Mouse (Mus musculus) right cerebral cortex, postnatal 10 days (tissue): ENCODE data around the gene Elmod3.

ENCODE experiments used
- DNase-seq, 2 experiments: peaks; one replicate each; pipeline ENCODE4 v3.0.0; 2021; ENCODE audit warnings: low spot score in 2 of 2

Elmod3 gene

DNA sequence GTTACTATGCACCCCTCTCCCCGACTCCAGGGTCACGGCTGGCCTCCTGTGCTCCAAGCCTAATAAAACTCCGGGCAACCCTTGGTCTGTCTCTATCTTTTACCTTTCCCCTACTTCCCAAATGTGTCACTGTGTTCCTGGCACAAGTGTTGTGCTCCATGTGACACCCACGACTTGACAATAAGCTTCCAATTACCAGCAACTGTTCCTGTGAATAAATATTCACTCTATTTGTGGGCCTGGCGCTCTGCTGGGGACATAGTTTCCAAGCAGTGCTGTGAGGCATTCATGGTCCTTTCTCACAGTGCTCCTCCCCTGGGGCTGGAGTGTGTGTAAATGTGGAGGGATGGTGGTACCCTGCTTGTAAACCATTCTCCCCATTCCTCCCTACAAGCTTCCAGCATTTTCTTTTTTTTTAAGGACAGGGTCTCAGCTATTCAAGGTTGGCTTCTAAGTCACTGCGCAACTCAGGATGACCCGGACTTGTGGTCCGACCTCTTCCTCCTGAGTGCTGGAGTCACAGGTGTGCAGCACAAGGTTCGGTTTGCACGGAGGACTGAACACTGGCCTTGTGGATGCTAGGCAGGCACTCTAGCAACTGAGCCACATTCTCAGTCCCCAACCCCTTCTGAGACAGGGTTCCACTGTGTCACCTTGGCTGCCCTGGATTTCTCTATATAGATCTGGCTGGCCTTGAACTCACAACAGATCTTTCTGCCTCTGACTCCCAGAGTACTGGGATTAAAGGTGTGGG is 27.4 kb downstream of the Elmod3 start:
- DNase-seq: no peak

DNA sequence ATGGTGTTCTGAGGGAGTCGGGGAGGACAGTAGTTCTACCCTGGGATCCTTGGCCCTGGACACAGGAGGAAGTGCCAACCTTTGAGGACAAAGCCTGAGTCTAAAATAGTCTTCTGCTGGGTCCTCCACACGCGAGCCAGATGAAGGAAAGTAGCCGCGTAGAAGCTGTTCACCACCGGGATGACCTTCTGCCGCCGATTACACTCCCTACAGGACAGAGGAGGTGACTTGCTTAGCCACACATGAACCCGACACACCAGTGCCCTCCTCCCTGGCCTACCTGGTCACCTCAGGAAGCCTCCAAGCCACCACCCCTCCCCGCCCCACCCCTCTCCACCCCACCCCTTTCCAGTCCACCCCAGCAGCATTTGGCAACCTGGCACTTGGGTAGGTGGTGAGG is 29.5 kb downstream of the Elmod3 start:
- DNase-seq: no peak

DNA sequence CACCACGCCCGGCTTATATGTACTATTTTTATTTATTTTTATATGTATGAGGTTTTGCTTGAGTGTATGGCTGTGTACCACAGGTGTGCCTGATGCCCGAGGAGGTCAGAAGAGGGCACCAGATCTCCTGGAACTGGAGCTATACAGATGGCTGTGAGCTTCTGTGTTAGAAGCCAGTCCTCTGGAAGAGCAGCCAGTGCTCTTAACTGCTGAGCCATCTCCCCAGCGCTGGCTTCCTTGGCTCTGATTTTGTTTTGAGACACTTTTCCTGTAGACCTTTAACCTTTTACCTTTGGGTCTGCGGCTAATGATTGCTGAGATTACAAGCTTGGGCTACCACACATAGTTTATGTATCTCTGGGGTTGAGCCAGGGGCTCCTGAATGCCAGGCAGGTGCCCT is 30.7 kb downstream of the Elmod3 start:
- DNase-seq: no peak

DNA sequence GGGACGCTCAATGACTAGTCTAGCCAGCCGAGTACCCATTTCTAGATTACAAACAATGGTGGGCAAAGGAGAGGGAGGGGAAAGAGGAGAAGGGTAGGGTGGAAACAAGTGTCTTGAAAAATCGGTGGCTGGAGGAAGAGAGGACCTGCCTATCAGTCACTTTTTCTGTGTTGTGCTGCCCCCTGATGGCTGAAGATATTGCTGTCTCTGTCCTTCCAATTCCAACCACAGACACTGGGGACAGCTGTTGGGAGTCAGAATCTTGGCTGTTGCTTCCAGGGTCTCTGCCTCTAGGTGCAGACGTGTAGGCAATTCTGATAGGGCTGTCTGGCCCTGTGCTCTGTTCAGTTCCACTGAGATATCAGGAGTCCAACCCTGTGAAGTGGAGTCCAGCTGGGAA is 32.2 kb downstream of the Elmod3 start:
- DNase-seq: peak; percentile 90 to 93

DNA sequence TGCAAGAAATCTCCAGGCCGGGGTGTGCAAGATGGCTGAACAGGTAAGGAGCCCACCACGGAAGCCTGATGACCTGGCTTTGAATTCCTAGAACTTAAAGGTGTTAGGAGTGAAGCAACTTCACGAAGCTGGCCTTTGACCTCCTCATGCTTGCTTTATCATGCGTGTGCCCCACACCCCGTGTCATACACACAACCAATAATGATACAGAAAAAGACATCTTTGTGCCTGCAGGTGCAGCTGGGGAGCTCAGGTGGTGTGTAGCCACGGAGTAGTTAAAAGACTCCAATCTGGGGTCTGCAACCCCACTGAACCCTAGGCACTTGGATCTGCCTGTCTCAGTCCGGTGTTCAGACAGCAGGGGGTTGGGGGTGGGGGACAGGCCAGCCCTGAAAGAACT is 32.7 kb downstream of the Elmod3 start:
- no peak for DNase-seq

DNA sequence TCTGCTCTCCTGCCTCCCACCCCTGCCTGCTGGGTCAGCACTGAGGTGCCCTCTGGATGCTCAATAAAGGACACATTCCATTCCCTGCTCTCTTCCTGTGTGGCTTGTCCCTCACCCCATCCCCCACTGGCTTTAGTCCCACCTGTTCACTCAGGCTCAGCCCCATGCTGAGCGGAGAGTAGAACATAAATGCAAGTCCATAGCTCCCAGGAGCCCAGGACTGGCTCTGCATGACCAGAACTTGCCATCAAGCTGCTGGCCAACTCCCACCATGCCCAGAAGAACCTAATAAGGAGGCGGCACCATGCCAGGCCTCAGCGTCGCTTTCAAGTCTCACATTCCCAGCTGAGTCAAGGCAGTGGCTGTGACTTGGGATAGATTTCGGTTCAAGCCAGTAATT is 35.3 kb downstream of the Elmod3 start:
- DNase-seq: no peak

DNA sequence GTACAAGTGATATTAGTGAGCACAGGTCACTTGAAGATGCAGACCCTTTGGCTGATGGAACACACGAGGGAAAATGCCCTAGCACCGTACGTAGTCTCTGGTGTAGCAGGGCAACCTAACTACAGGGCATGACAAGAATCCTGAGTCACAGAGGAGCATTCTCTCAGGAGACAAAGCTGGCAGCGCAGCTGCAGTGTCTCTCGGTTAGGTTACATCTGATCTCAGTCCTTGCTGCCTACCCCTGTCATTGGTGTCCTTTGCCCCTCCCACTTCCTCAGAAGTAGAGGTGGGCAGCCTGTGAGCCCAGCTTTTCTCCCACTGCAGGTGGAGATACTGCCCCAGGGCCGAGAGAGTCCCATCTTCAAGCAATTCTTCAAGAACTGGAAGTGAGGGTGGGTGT is 35.7 kb downstream of the Elmod3 start:
- no peak for DNase-seq

DNA sequence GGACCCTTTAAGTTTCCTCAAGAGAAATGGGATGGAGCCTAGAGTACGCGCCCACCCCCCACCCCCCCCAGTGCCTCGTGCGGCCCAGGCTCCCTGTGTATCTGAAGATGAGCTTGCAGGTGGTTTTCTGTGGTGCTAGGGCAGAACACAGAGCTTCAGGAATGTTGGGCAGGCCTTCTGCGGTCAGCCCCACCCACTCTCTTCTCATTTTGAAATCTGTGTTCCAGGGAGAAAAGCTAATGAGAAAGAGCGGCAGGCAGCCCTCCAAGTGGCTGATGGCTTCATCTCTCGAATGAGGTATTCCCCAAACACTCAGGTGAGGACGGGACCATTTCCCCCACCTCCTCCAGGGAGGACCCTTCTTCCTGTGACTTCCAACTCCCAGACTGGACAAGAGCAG is 37.4 kb downstream of the Elmod3 start:
- DNase-seq: no peak

DNA sequence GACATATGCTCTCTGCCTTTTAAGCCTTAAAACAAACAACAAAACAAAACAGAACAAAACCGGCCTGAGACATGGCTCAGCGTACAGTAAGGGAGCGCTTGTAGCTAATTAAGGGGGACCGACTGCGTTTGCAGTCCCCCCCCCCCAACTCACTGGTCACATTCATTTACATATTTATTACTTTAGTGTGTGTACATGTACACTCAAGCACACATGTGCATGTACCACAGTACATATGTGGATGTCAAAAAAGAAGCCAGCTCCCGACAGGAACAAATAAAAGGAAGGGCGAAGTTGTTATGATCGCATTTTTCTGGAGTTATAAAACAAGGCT is 45.2 kb downstream of the Elmod3 start:
- DNase-seq: no peak

DNA sequence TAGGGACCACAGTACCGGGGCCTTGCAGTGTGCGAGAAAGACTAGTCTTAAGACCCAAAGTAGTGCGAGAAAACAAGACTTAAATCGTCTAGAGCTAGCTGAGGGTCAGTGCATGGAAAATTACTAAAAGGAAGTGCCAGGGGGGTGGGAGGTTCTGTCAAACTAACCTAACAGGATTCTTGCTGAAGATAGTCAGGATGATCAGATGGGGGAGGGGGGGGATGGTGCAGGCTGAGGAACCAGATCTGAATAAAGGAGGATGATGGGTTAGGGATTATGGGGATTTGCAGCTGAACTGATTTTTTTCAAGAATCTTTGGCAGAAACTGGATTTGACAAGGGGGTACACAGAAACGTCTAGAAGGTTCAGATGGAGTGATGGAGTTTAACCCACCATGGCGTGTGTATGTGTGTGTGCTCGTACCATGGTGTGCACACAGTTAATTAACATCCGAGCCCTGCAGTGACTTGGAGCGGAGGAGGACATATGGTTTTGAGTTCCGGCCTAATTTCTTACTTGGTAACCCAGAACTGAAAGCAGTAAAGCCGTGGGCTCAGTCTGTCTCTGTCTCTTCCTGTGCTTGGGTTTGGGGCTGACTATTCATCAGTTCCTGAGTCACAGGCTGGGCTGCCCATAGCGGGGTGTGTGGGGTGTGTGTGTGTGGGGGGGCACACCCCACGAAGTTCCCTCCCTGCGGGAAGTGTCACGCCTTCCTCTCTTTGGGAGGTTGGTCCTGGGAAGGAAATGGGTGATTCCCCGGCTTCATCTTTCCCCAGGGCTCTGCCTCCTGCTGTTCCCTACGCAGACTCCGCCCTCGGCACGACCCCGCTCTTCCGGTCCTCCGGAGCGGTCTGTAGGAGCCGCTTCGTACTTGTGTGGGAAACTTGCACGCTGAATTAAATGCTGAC is 45.8 kb downstream of the Elmod3 start:
- DNase-seq: peak in 1 of 2 experiments; percentile 63

DNA sequence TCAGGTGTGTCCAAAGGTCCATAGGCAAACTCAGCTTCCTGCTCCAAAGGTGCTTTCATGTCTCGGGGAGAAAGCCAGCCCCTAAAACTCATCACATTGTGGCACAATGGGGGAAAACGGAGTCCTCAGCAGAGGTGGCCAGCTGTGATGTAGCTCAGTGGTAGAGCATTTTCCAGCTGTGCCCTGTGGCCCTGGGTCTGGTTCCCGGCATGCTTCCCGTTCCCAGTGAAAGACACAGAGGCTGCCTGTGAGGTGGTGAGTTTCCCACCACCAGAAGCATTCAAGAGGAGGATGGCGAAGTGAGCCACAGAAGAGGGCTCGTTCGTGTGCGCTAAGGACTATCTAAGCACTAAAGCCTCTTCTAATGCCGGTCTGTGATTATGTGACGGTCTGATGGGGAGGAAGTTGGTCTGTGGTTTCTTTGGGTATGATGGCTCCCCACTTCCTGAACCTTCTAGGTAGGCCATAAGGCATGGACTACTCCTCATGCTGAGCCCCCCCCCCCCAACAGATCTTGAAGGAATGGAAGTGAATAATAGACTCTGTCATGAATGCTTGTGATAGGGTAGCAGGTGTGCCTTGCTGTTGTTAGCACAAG is 47.6 kb downstream of the Elmod3 start:
- DNase-seq: no peak

DNA sequence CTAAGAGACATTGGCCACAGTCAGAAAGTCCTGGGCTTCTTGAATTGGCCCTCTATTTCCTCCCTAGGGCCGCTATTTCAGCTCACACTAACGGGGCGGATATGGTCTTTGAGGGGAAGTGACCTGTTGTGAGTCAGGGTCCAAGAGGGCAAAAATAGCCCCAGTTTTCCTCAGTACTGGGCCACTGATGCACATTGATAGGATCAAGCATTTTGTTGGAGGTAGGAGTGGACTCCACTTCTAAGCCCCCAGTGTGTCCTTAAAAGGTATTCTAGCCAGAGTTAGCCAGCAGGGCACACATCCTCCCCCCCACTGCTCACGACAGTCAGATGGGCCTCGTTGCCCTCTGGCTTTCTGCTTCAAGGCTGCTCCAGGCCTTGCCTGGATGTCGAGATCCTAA is 48.2 kb downstream of the Elmod3 start:
- DNase-seq: no peak

DNA sequence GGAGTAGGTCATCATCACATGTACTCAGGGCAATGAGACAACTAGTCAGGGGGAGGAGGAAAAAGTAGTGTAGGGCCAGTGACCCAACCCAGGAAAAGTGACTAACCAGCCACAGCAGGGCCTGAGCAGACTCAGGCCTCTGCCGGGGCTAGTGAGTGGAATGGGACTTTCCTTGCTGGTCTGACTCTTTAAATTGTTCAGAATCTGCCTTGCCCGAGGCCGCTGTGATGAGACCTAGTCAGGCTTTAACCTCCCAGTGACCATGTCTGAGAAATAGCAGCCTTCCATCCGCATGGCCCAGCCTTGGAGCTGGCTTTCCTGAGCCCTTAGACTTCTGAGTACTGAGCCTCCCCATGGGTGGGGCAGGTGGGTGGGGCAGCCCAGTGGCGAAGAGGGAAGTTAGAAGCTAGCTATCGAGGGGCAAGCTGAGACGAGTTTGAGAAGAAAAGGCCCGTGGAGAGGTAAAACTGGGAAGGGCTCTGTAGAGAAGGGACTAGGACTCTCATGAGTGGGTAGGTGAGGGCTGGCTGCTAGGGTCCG is 49.1 kb downstream of the Elmod3 start:
- no peak for DNase-seq

DNA sequence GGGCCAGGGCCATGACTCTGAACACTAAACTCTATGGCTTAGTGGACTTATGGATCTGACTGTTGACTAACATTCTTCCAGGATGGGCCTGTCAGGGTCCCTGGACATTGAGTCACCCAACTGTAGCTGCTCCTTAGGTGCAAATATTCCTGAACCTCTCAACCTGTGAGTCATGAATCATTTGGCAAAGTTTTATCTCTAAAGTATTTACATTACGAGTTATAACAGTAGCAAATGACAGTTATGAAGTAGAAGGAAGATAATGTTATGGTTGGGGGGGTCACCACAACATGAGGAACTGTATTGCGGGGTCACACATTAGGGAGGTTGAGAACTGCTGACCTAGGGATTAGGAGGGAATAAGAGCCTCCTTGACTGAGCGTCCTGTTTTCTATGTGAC is 50.4 kb downstream of the Elmod3 start:
- DNase-seq: no peak

DNA sequence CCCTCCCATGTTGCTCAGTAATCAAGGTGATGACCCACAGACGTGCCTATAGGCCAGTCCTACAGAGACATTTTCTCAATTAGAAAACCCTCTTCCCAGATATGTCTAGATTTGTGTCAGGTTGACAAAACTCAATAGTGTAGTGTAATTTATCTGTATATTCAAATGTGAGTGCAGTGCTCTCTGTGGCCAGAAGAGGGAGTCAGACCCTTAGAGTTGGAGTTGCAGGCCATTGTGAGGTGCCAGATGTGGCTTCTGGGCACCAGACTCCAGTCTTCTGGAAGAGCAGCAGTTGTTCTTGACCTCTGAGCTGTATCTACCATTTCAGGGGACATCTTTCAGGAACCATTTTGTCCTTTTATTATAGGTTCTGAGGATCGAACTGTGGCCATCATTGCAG is 51.1 kb downstream of the Elmod3 start:
- DNase-seq: no peak

DNA sequence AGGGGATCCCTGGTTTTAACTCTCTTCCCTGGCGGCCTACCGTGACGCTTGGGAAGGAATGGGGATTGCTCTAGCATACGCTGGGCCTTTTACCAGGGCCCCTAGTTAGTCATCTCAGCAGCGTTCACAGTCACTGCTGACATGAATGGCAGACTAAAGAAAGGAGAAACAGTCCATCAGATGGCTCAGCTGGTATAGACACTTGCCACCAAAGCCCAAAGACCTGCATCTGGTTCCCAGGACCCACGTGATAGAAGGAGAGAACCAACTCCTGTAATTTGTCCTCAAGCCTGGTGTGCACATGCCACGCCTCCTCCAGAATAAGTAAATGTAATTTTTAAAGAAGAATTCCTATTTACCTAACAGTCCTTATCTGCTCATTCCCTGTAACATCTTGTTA is 52.8 kb downstream of the Elmod3 start:
- no peak for DNase-seq

DNA sequence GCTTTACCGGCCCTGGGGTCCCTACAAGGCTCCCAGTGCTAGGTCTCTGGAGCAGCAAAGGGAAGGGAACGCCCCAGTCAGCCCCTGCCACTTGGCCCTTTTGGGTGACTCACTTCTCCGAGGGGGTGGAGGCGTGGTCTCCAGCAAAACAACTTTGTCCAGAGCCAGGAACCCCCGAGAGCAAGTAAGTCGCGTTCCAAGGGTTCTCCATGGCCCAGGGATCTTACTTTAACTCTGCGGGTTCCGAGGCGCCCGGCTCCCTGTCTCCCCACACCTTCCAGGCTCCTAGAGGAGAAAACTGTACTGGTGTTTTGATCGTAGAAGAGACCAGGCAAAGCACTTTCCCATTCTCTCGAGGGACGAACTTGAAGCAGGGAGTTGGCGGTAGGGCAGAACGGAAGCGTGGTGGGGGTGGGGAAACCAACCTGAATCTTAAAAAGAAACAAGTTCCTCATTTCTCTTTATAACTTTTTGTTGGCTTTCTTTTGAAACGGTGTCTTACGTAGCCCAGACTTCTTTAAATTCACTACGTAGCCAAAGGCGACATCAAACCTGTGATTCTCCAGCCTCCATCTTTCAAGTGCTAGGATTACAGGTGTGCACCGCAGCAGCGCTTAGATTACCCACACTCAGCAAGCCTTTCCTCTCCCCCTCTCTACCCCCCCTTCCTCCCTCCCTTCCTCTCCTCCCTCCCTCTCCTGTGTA is 53.8 kb downstream of the Elmod3 start, which contains the start of gene Capg:
Gene Capg (plus strand): TSS at position 109 of the 705 bp plus-strand sequence.
- no peak for DNase-seq

DNA sequence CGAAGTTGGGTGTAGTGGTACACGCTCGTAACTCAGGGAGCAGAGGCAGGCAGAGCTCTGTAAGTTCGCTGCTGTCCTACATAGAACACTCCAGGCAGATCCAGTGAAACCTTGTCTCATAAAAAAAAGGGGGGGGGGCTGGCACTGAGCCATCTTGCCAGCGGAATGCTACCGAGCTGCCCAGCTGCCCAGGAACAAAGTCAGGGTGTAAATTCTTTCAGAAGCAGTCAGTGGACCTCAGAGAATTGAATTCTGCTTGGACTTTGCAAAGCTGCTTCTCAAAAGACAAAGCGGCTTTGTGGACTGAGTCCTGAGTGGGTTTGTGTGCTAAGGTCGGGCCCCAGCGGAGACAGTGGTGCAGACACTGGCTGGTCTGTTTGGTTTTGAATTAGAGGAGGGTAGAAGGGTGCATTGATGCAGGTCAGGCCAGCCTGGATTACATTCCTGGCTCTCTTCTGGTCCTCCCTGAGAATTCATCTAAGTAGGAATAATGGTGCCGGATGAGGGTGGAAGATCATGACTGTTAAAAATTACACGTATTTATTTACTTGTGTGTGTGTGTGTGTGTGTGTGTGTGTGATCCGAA is 54.9 kb downstream of the Elmod3 start:
- DNase-seq: no peak

DNA sequence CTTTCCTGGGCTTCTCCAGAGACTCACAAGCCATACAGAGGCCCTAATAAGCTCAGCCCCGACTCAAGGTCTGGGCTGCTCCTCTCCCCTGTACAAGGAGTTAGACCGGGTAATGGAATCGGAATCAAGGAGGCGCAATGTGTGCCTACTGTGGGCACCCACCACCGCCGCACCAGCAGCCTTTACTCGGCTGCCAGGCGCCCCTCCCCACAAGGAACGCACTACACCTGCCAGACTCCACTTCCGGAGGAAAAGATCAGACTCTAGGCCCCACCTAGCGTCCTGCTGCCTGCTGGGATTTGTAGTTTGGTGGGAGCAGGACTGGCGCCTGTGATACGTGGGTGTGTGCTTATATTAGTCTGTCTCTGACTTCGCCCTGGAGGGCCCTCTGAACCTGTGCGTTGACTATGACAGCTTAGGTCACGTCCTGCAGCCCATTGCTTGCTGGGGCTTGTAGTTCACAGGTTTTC is 59.6 kb downstream of the Elmod3 start:
- DNase-seq: peak; percentile 92 to 95

DNA sequence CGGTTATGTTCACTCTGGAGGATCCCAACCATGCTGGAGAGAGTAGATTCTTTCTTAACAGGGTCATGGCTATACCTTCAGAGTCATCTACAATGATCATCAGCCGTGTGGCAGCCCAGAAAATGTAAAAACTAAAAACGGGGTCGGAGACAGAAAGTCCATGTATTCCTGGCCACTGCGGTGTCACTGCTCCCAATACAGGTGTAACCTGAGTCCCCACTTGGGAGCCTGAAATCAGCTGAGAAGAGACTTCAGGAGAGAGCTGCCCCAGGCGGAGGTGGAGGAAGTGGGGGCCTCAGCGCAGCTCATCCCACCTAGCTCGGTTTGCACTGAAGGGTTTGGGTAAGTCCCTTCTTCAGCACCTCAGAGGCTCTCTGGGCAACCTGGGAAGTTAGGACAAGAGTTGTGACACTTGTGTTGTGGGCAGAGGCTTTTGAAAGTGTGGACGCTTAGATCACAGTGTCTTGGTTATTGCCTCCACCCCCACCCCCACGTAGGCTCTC is 60.2 kb downstream of the Elmod3 start:
- no peak for DNase-seq

DNA sequence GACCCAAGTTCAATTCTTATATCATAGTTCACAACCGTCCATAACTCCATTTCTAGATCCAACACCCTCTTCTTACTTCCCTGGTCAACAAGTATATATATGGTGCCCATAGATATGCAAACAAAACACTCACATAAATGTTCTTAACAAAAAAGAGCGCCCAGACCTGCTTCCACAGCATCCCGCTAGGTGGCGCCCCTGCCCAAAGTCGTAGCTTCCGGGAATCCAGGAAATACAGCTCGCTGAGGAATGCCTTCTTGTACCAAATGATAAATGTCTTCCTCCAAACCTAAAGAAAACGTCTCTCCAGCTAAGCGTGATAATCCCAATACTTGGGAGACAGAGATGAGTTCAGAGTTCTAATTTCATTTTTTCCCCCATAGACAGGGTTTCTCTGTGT is 63.0 kb downstream of the Elmod3 start:
- DNase-seq: peak; percentile 77 to 88
